Mouse (Mus musculus) embryonic facial prominence, embryonic 12.5 days (tissue): ENCODE measurements around the gene Ets1. TPM values are rescaled to one million over a fixed set of nuclear protein-coding genes. Genes with fewer than 3 reads are reported as not detected.
A peak's percentile ranks its signal among the peaks of the same experiment; 100 is the strongest.

Experiments
- ATAC-seq: fragments of 200-750 bp; cut with Nextera tagmentation; 2 replicates; pipeline ENCODE4 v1.8.0; 2017; ENCODE audit not compliant: insufficient number of reproducible peaks, insufficient read depth, low FRiP score, low TSS enrichment
- H3K27ac ChIP-seq: fragments of 300-500 bp; sonication (generic); 2 replicates; pipeline ENCODE4 v1.5.1; 2016; ENCODE audit warnings: mild to moderate bottlenecking
- H3K27me3 ChIP-seq: fragments of 300-500 bp; sonication (generic); 2 replicates; pipeline ENCODE4 v1.6.1; 2016; ENCODE audit warnings: mild to moderate bottlenecking, moderate library complexity
- H3K36me3 ChIP-seq: fragments of 300-500 bp; sonication (generic); 2 replicates; pipeline ENCODE4 v1.6.1; 2016; ENCODE audit warnings: mild to moderate bottlenecking
- H3K4me1 ChIP-seq: fragments of 300-500 bp; sonication (generic); 2 replicates; pipeline ENCODE4 v1.6.1; 2016
- H3K4me2 ChIP-seq: fragments of 300-500 bp; sonication (generic); replicated peaks from 2 replicates; pipeline ENCODE4 v1.6.1; 2016; ENCODE audit warnings: mild to moderate bottlenecking, moderate library complexity
- H3K4me3 ChIP-seq: fragments of 300-500 bp; sonication (generic); 2 replicates; pipeline ENCODE4 v1.5.1; 2016; ENCODE audit warnings: mild to moderate bottlenecking
- H3K9ac ChIP-seq: fragments of 300-500 bp; sonication (generic); 2 replicates; pipeline ENCODE4 v1.6.1; 2016; ENCODE audit warnings: mild to moderate bottlenecking, moderate library complexity
- H3K9me3 ChIP-seq: fragments of 300-500 bp; sonication (generic); 2 replicates; pipeline ENCODE4 v1.6.1; 2016; ENCODE audit warnings: mild to moderate bottlenecking, moderate library complexity
- WGBS: fragments of 180-500 bp; shearing (Covaris S2); methylation state at CpG from one replicate; pipeline ENCODE4 v1.1.7; 2016; 5-methylcytosine and 5-hydroxymethylcytosine counted together
- polyA plus RNA-seq: library from polyadenylated mRNA; unstranded; fragments of >200 nt; fragmentation: Nextera tagmentation; extraction: Ambion mirVana; gene quantifications from 2 replicates; pipeline ENCODE4 v1.2.1, GENCODE M21; 2016

The Ets1 gene
- polyA plus RNA-seq, 1 experiment from 2014 or later: 46.0 TPM

DNA sequence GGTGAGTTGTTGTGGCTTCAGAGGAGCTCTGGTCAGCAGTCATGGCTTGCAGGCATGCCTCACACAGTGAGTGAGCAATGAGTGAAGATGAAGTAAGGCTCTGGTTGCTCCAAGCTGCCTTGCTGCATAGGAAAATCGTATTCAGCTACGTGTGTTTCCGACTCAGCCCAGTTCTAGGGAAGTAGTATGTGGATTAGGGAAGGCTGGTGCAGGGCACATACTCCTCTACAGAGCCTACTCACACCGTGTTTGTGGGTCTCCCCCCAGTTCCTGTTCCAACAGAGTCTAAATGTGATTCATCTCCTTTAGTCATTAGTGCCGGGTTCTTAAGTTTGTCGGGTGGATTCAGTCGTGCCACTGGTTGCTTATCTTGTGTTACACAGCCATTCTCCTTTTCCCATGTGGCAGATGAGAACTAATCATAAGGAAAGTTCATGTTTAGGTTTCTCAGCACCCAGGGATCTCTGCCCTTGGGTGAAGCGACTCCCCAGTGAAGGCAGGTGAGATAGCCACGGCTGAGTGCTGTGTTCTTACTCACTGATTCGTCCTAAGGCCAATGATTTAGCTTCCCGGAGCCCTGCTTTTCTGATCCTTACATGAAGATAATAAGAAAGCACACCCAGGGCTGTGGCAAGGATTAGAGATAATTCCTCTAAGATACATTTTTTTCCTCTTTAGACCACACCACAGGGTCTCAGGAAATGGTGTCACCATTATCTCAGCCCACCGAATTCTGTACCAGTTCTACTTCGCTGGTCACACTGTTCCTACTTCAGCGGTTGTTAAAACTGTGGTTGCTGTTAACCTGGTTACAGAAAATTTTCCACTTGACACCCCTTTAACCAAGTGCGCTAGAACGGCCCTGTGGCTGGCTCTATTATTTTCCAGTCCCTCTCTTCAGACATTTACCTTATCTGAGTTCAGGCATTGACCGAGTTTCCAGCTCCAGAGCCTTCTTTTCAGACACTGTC lies 74.0 kb downstream of the Ets1 start:
- H3K4me1 ChIP-seq: peaks cover 59% of the 10 kb centered on the region
- H3K4me2 ChIP-seq: no peak overlapping the region
- WGBS: 66% methylated on average over 17 of the region's 17 CpGs
- no peak overlapping the region for H3K27ac ChIP-seq
- ATAC-seq: 0 out of 2 replicates have a peak, but pooled peaks have one; percentile 45
- H3K36me3 ChIP-seq: no peaks in the 10 kb centered on the region
- no peak overlapping the region for H3K9ac ChIP-seq
- H3K4me3 ChIP-seq: no peak overlapping the region
- no peaks in the 10 kb centered on the region for H3K9me3 ChIP-seq
- H3K27me3 ChIP-seq: no peaks in the 10 kb centered on the region

DNA sequence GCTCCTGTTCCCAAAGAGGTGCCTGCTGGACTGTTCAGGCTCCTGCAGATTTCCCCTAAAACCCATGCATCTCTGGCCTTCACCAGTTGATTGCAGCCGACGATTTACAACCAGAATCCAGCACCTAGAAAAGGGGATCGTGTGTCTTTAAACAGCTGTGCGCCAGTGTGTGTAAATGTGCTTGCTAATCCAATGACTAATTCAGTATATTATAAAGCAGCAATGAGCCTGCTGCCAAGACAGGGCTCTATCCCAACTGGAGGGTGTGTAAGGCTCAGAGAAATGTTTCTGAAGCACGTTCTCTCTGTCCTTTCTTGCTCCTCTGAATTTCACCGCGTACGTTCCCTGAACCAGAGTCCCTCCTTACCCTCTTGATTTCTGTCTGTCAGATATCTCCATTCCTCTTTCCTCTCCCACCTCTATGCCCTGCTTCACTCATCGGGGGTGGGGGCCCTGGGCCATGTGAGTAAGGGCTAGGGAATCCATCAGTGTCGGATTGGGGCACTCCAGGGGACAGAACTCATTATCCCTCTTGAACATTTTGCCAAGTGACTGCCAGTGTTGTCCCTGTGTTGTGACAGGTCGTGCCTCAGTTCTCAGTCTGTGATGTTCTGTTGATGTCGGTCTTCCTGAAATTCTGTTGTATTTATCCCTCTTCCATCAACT lies 75.1 kb downstream of the Ets1 start:
- no peak overlapping the region for H3K4me3 ChIP-seq
- H3K4me2 ChIP-seq: no peak overlapping the region
- H3K4me1 ChIP-seq: peaks cover 69% of the 10 kb centered on the region
- H3K36me3 ChIP-seq: no peaks in the 10 kb centered on the region
- no peak overlapping the region for H3K9ac ChIP-seq
- H3K27ac ChIP-seq: no peak overlapping the region
- H3K9me3 ChIP-seq: no peaks in the 10 kb centered on the region
- no peaks in the 10 kb centered on the region for H3K27me3 ChIP-seq
- 68% methylated on average over 12 of the region's 12 CpGs for WGBS
- ATAC-seq: no peak

- WGBS: 60% methylated on average over 4 of the region's 4 CpGs
- Histone ChIP-seq H3K4me3 (no peak overlapping the region), H3K27ac (no peak overlapping the region), H3K9me3 (no peaks in the 10 kb centered on the region), H3K4me2 (no peak overlapping the region), H3K9ac (no peak overlapping the region), H3K36me3 (no peaks in the 10 kb centered on the region), H3K4me1 (peaks cover 72% of the 10 kb centered on the region), H3K27me3 (no peaks in the 10 kb centered on the region)
- ATAC-seq: no peak
Measured at GRCm38 (mm10) chr9:32711768-32712167, 75.7 kb downstream of the Ets1 start.

GRCm38 (mm10) chr9:32712383-32712910 lies 76.4 kb downstream of the Ets1 start:
- Histone ChIP-seq H3K9me3 (no peaks in the 10 kb centered on the region), H3K36me3 (no peaks in the 10 kb centered on the region), H3K9ac (no peak overlapping the region), H3K4me2 (no peak overlapping the region), H3K27ac (no peak overlapping the region), H3K4me1 (peaks cover 78% of the 10 kb centered on the region), H3K4me3 (no peak overlapping the region), H3K27me3 (no peaks in the 10 kb centered on the region)
- ATAC-seq: no peak
- WGBS: 68% methylated on average over 7 of the region's 7 CpGs

GRCm38 (mm10) chr9:32713106-32713505 lies 77.1 kb downstream of the Ets1 start:
- Histone ChIP-seq H3K27me3 (no peaks in the 10 kb centered on the region), H3K4me2 (no peak overlapping the region), H3K4me3 (no peak overlapping the region), H3K9ac (no peak overlapping the region), H3K27ac (no peak overlapping the region), H3K4me1 (peaks cover 85% of the 10 kb centered on the region), H3K36me3 (no peaks in the 10 kb centered on the region), H3K9me3 (no peaks in the 10 kb centered on the region)
- WGBS: 91% methylated on average over 1 of the region's 1 CpGs
- no peak for ATAC-seq

DNA sequence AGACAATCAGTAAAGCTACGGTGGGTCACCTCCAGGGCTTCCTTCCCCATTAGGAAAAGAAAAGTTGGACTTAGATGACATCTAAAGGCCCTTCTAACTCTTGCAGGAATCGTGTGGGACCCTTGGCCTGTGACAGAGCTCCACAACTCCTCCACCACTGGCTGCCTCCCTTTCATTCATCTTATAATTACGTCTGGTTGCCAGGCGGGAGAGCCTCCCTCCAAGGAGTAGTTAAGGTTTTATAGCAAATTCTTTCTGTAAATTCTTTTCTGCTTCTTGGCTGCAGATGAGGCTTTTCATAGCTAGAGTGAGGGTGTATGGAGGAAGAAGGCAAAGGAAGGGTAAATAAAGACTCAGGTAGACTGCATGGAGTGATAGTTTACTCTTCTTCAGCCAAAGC lies 77.8 kb downstream of the Ets1 start:
- ATAC-seq: no peak
- Histone ChIP-seq H3K36me3 (no peaks in the 10 kb centered on the region), H3K4me1 (peaks cover 91% of the 10 kb centered on the region), H3K4me3 (no peak overlapping the region), H3K4me2 (no peak overlapping the region), H3K27ac (no peak overlapping the region), H3K27me3 (no peaks in the 10 kb centered on the region), H3K9ac (no peak overlapping the region), H3K9me3 (no peaks in the 10 kb centered on the region)
- 47% methylated on average over 4 of the region's 4 CpGs for WGBS

- Histone ChIP-seq H3K4me3 (no peak overlapping the region), H3K27ac (no peak overlapping the region), H3K27me3 (no peaks in the 10 kb centered on the region), H3K9ac (no peak overlapping the region), H3K9me3 (no peaks in the 10 kb centered on the region), H3K36me3 (no peaks in the 10 kb centered on the region), H3K4me1 (peaks cover 87% of the 10 kb centered on the region), H3K4me2 (no peak overlapping the region)
- WGBS: 56% methylated on average over 7 of the region's 7 CpGs
- no peak for ATAC-seq
Measured at GRCm38 (mm10) chr9:32714487-32714886, 78.5 kb downstream of the Ets1 start.

DNA sequence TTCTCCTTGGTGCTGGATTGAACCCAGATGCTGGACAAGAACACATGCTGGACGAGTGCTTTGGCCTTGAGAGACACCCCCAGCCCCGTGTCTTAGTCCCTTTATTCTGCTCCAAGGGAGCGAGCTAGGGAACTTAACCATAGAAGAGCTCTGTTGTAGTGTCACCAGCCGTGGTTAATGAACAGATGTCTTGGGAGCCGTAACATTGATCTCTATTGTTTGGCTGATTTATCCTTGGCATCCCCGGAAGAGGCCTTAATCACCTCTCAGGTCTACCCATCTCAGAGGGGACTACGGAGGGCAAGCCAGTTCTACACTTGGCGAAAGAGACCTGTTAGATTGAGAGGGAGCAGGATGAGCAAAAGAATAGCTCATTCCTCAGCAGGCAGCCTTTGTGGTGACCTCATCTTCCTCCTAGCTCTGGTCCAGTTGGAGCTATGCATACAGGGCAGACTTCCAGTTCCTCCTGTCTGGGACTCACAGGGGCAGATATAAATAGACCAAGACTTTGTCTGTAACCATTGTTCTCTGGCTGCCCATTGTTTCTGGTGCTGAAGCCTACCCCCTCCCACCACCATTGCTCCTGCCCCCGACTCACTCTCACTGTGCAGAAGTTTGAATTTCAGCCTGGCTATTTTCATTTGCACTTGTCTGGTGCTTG lies 79.9 kb downstream of the Ets1 start:
- H3K4me1 ChIP-seq: peaks cover 85% of the 10 kb centered on the region

DNA sequence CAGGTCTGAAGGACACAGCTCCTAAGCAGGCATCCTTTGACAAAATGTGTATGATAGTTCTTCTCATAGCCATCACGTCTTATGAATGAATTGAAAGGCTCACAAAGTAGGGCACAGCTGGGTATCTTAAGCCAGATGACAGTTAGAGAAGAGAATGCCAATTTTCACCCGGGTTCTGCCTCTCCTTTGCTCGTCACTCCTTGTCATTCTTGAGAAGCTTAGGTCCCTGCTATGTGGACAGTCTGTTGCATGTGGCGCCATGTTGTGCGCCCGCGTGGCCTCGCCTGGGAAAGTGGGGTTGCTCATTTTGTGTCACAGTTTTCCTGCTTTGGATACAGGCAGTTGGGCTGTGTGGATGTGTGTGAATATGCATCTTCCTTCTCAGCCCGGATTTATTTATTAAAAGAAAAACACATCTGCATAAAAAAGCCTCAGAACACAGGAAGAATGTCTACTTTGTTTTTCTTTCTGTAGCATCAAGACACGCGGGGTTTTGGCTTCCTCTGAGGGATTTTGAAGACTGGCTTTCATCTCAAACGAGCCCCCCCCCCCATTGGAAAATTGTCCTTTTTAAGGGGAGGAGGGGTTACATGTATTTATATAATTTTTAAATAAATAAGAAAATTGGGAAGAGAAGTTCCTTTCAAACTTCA lies 81.4 kb downstream of the Ets1 start:
- H3K27ac ChIP-seq: peak overlapping the region; percentile 36; the same call in 1 of the 2 replicates

More for the DNA sequence above, 79.9 kb downstream of the Ets1 start:
- no peak for ATAC-seq
- H3K9me3 ChIP-seq: no peaks in the 10 kb centered on the region
- 39% methylated on average over 9 of the region's 9 CpGs for WGBS
- no peak overlapping the region for H3K9ac ChIP-seq
- no peak overlapping the region for H3K4me2 ChIP-seq
- H3K36me3 ChIP-seq: no peaks in the 10 kb centered on the region
- H3K27me3 ChIP-seq: no peaks in the 10 kb centered on the region
- no peak overlapping the region for H3K4me3 ChIP-seq
- H3K27ac ChIP-seq: no peak overlapping the region

DNA sequence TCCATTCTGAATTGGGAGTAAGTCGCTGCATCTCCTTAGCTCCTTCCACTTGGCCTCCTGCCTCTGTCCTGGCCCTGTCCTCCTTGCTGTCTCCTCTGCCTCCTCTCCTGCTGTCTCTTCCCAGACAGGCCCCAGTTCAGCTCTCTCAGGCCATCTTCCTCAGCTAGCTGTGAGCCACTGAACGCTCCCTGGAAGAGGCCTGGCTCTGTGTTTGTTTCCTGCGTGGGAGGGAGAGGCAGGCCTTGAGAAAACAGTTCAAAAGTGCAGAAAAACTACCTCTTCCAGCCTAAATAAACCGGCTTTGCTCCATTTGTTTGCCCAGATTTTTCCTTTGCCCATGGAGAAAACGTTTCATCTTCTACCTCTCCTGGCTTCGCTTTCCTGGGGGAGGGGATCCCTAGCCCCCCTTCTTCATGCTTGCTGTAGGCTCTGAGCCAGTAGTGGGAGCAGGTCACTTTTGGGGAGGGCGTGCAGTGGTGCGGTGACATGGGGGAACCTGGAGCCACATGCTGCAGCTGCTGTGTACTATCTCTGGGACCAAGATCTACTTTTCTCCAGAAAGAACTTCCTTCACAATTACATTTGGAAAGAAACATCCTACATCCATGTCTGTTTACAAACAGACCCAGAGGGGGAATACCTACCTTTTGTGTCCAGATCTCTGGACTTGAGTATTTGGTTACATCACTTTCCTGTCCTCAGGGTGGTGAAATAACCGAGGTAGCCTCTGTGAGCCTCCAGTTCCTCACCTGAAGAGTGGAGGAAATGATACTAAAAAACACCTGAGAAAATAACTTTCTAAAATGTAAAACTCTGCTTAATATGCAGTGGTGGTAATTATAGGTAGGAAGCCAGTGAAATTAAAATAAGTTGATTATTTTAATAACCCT lies 82.2 kb downstream of the Ets1 start:
- H3K4me3 ChIP-seq: no peak overlapping the region
- WGBS: 47% methylated on average over 9 of the region's 9 CpGs
- no peak overlapping the region for H3K4me2 ChIP-seq
- no peak overlapping the region for H3K9ac ChIP-seq
- ATAC-seq: no peak
- H3K27me3 ChIP-seq: no peaks in the 10 kb centered on the region
- no peaks in the 10 kb centered on the region for H3K9me3 ChIP-seq
- no peaks in the 10 kb centered on the region for H3K36me3 ChIP-seq
- H3K27ac ChIP-seq: peak overlapping the region; percentile 63; the same call in 1 of the 2 replicates
- peaks cover 72% of the 10 kb centered on the region for H3K4me1 ChIP-seq

More for the DNA sequence above, 81.4 kb downstream of the Ets1 start:
- no peaks in the 10 kb centered on the region for H3K27me3 ChIP-seq
- no peaks in the 10 kb centered on the region for H3K36me3 ChIP-seq
- H3K4me3 ChIP-seq: no peak overlapping the region
- H3K9ac ChIP-seq: no peak overlapping the region
- peaks cover 80% of the 10 kb centered on the region for H3K4me1 ChIP-seq
- H3K9me3 ChIP-seq: no peaks in the 10 kb centered on the region
- WGBS: 69% methylated on average over 12 of the region's 12 CpGs
- ATAC-seq: no peak
- no peak overlapping the region for H3K4me2 ChIP-seq
